Mouse (Mus musculus) right cerebral cortex, postnatal 25 days (tissue): ENCODE measurements around the gene Wfikkn1.

ENCODE experiments used
- DNase-seq: peaks from one replicate; pipeline ENCODE4 v3.0.0; 2022

The Wfikkn1 gene

GRCm38 (mm10) chr17:25835816-25836215 lies 44.8 kb downstream of the Wfikkn1 start:
- no peak for DNase-seq

GRCm38 (mm10) chr17:25835301-25835700 lies 45.4 kb downstream of the Wfikkn1 start:
- DNase-seq: no peak

GRCm38 (mm10) chr17:25834595-25835222 lies 45.9 kb downstream of the Wfikkn1 start:
- no peak for DNase-seq

GRCm38 (mm10) chr17:25833961-25834594 lies 46.6 kb downstream of the Wfikkn1 start:
- DNase-seq: no peak

GRCm38 (mm10) chr17:25833291-25833663 lies 47.4 kb downstream of the Wfikkn1 start, which contains the start of gene Stub1:
Gene Stub1, minus strand, starts transcription at chr17:25833404.
- no peak for DNase-seq

- DNase-seq: peak; percentile 98
Observed at GRCm38 (mm10) chr17:25832436-25833290, 48.0 kb downstream of the Wfikkn1 start.

GRCm38 (mm10) chr17:25831451-25832281 lies 49.0 kb downstream of the Wfikkn1 start:
- no peak for DNase-seq

GRCm38 (mm10) chr17:25830806-25831431 lies 49.7 kb downstream of the Wfikkn1 start:
- DNase-seq: no peak

GRCm38 (mm10) chr17:25830200-25830753 lies 50.4 kb downstream of the Wfikkn1 start:
- DNase-seq: no peak

GRCm38 (mm10) chr17:25829558-25830017 lies 51.1 kb downstream of the Wfikkn1 start:
- no peak for DNase-seq

- peak; percentile 86 for DNase-seq
Observed at GRCm38 (mm10) chr17:25828712-25829557, 51.7 kb downstream of the Wfikkn1 start, which contains the start of gene Jmjd8. Gene Jmjd8, plus strand, starts transcription at chr17:25828867.

GRCm38 (mm10) chr17:25828223-25828594 lies 52.4 kb downstream of the Wfikkn1 start:
- DNase-seq: no peak
